Mouse (Mus musculus) layer of hippocampus, postnatal 36 days (tissue): ENCODE data around the gene Spocd1. TPM values are rescaled to one million over a fixed set of nuclear protein-coding genes. Genes with fewer than 3 reads are reported as not detected.

Source experiments
- DNase-seq, 2 experiments: peaks; one replicate each; pipeline ENCODE4 v3.0.0; 2022
- total RNA-seq, 2 experiments: library from RNA; stranded (reverse); gene quantifications; 2 replicates each; pipeline ENCODE4 v1.2.3; 2021

Gene Spocd1
- total RNA-seq, 2 experiments from 2014 or later = 0.51 to 0.55 TPM

- no peak for DNase-seq
Observed at GRCm38 (mm10) chr4:130006533-130006932, 77.5 kb downstream of the Spocd1 start.

Other genes starting within 250 kb of the Spocd1 start
- 10 to 100 TPM; 11.5 to 15.8 TPM for gene Tmem39b, start 232.4 kb upstream of the Spocd1 start, total RNA-seq
- gene Khdrbs1, start 186.9 kb upstream of the Spocd1 start, total RNA-seq = 10 to 100 TPM; 88.4 to 90.0 TPM
- 100 to 1,000 TPM; 139 to 141 TPM for gene Ptp4a2, start 118.0 kb upstream of the Spocd1 start, total RNA-seq
- gene Adgrb2, start 55.6 kb downstream of the Spocd1 start, total RNA-seq = 100 to 1,000 TPM; 529 to 570 TPM
- gene Col16a1, start 118.6 kb downstream of the Spocd1 start, total RNA-seq = 10 to 100 TPM; 12.4 to 16.3 TPM
- gene Pef1, start 173.3 kb downstream of the Spocd1 start, total RNA-seq = 10 to 100 TPM; 63.7 TPM
- 1 to 10 TPM; 2.7 to 3.1 TPM for gene Hcrtr1, start 210.1 kb downstream of the Spocd1 start, total RNA-seq
- 1 to 10 TPM; 6.2 to 9.9 TPM for gene Tinagl1, start 245.9 kb downstream of the Spocd1 start, total RNA-seq